ENCODE assay signal across 19 mouse cellular contexts in genomic region chr1:126544471-126544870, GRCm38 (mm10).
"Had no signal": no experiment of that assay in that cellular context is flagged by ENCODE, and none has a peak within 500 bp of the region (broad histone marks: within the 10 kb centered on the region; RNA-seq: fewer than 3 reads in every experiment).

No protein-coding gene starts in this region.

- H3K9me3 ChIP-seq: midbrain, embryonic 10.5 days; neural tube, embryonic 13.5 days; neural tube, embryonic 15.5 days; stomach, embryonic 15.5 days had no signal

- DNase-seq: lung, adult 18-20 months; lung, embryonic 14.5 days; lung, postnatal 10 days; lung, postnatal 4 days; midbrain, embryonic 14.5 days; retina, postnatal 1 day; right cerebral cortex, adult 18-20 months; right cerebral cortex, postnatal 25 days; right cerebral cortex, postnatal 4 days; thymus, adult 2 months; thymus, postnatal 25 days; thymus, postnatal 4 days had no signal

- H3K27me3 ChIP-seq: neural tube, embryonic 13.5 days; neural tube, embryonic 15.5 days; stomach, embryonic 15.5 days had no signal

- H3K4me3 ChIP-seq: midbrain, embryonic 10.5 days; myocyte; neural tube, embryonic 13.5 days; neural tube, embryonic 15.5 days; stomach, embryonic 15.5 days had no signal

- H3K36me3 ChIP-seq: midbrain, embryonic 10.5 days; neural tube, embryonic 13.5 days; neural tube, embryonic 15.5 days; stomach, embryonic 15.5 days had no signal

- H3K9ac ChIP-seq: lung, embryonic 14.5 days; neural tube, embryonic 13.5 days; neural tube, embryonic 15.5 days; stomach, embryonic 15.5 days had no signal

- H3K27ac ChIP-seq: midbrain, embryonic 10.5 days; neural tube, embryonic 13.5 days; neural tube, embryonic 15.5 days; stomach, embryonic 15.5 days; stomach, postnatal 0 days had no signal

- H3K4me2 ChIP-seq: lung, embryonic 14.5 days; neural tube, embryonic 13.5 days; neural tube, embryonic 15.5 days; stomach, embryonic 15.5 days had no signal

- H3K4me1 ChIP-seq: stomach, embryonic 15.5 days had no signal

- ATAC-seq: midbrain, embryonic 16.5 days had no signal
